In genomic region chr15:86231831-86232512, GRCm38 (mm10) we compare ENCODE assay signal across 13 mouse cellular contexts. TPM values are rescaled to one million over a fixed set of nuclear protein-coding genes. Genes with fewer than 3 reads are reported as not detected.
A peak's percentile ranks its signal among the peaks of the same experiment; 100 is the strongest.
DNase-seq lines count a peak whose midpoint lies in the region; ATAC-seq and TF ChIP-seq lines count a peak whose summit lies in the region.
"Had no signal": no experiment of that assay in that cellular context is flagged by ENCODE, and none has a peak within 500 bp of the region (broad histone marks: within the 10 kb centered on the region; RNA-seq: fewer than 3 reads in every experiment).

No protein-coding gene starts in this region.

- H3K4me2 ChIP-seq in kidney, embryonic 16.5 days (replicated peaks; ENCODE audit: low read depth, low read length): no peak overlapping the region
- H3K4me2 ChIP-seq: limb, embryonic 12.5 days had no signal

- TF ChIP-seq CTCF in kidney, adult 2 months (conservative IDR thresholded peaks at IDR 0.05; ENCODE audit: insufficient read depth, insufficient read length, low read depth, low read length): no peak
- TF ChIP-seq CTCF in layer of hippocampus, adult 2 months (conservative IDR thresholded peaks at IDR 0.05): no peak

- no peaks in the 10 kb centered on the region for H3K9me3 ChIP-seq in kidney, embryonic 16.5 days (ENCODE audit: low read length)
- H3K9me3 ChIP-seq: limb, embryonic 12.5 days had no signal

- no peak for ATAC-seq in kidney, embryonic 16.5 days (ENCODE audit: low FRiP score, low TSS enrichment)

- no peaks in the 10 kb centered on the region for H3K27me3 ChIP-seq in kidney, adult 2 months (replicated peaks; ENCODE audit: control insufficient read depth, insufficient read depth, low read length)
- H3K27me3 ChIP-seq in kidney, embryonic 16.5 days (ENCODE audit: insufficient read depth, low read length): no peaks in the 10 kb centered on the region
- H3K27me3 ChIP-seq: CH12.LX; limb, embryonic 12.5 days had no signal

- peak; percentile 43 for DNase-seq in kidney, adult 2 months
- DNase-seq in MN1 (ENCODE audit: low spot score) (peak; percentile 91), NIH3T3 (ENCODE audit: low read depth) (peak; percentile 40)
- peak; percentile 97 for DNase-seq in cerebellum, adult 9-11 months
- no peak for DNase-seq in layer of hippocampus, adult 2 months (ENCODE audit: low spot score in 2 of 2)
- DNase-seq in ovary, postnatal 36 days (ENCODE audit: low spot score): no peak
- DNase-seq: heart, adult 2 months; heart, postnatal 36 days; layer of hippocampus, postnatal 36 days had no signal

- H3K4me3 ChIP-seq in kidney, adult 2 months (ENCODE audit: insufficient read depth, low read depth, low read length): no peak overlapping the region
- no peak overlapping the region for H3K4me3 ChIP-seq in kidney, embryonic 16.5 days (ENCODE audit: low read length)
- no peak overlapping the region for H3K4me3 ChIP-seq in layer of hippocampus, adult 2 months
- H3K4me3 ChIP-seq: erythroblast, embryonic 14.5 days; heart, adult 2 months; limb, embryonic 12.5 days had no signal

- peaks cover 9% of the 10 kb centered on the region; the same call in 1 of the 2 replicates for H3K4me1 ChIP-seq in kidney, adult 2 months (ENCODE audit: control insufficient read depth, insufficient read depth, low read length)
- H3K4me1 ChIP-seq in kidney, embryonic 16.5 days (ENCODE audit: insufficient read depth, low read length): 0 out of 2 replicates have a peak, but pooled peaks cover 3% of the 10 kb centered on the region

- no peak overlapping the region for H3K27ac ChIP-seq in kidney, adult 2 months (ENCODE audit: insufficient read depth, low read depth, low read length)
- H3K27ac ChIP-seq in kidney, embryonic 16.5 days (ENCODE audit: low read length): no peak overlapping the region
- no peak overlapping the region for H3K27ac ChIP-seq in layer of hippocampus, adult 2 months
- H3K27ac ChIP-seq: heart, adult 2 months; limb, embryonic 12.5 days had no signal

- H3K36me3 ChIP-seq in kidney, adult 2 months (ENCODE audit: control insufficient read depth, insufficient read depth, low read length): no peaks in the 10 kb centered on the region
- H3K36me3 ChIP-seq in kidney, embryonic 16.5 days (ENCODE audit: insufficient read depth, low read length): peaks cover 7% of the 10 kb centered on the region

- no peak for TF ChIP-seq POLR2A in kidney, adult 2 months (IDR thresholded peaks at IDR 0.05; ENCODE audit: low read depth, low read length)

- no peak overlapping the region for H3K9ac ChIP-seq in kidney, embryonic 16.5 days (replicated peaks; ENCODE audit: low read length)
- H3K9ac ChIP-seq: limb, embryonic 12.5 days had no signal

- WGBS in kidney, adult 2 months: 49% methylated on average over 7 of the region's 7 CpGs
- 53% methylated on average over 7 of the region's 7 CpGs for WGBS in kidney, embryonic 16.5 days

RNA-seq across cellular contexts. Expression of gene Tbc1d22a, which starts 17.7 kb away (rescaled TPM):
- polyA plus RNA-seq in kidney, adult 2 months (2012; rRNA removed): 31.7 and 34.5 TPM in 2 replicates
- polyA plus RNA-seq in kidney, embryonic 16.5 days (2015; fragmentation: Nextera tagmentation; extraction: Ambion mirVana): 16.5 and 16.6 TPM in 2 replicates
- total RNA-seq in layer of hippocampus, adult 2 months (2021): 10 to 100 TPM; 33.2 to 34.7 TPM

RNA-seq across cellular contexts. Expression of gene Cerk, which starts 46.0 kb away (rescaled TPM):
- 19.7 and 20.8 TPM in 2 replicates for polyA plus RNA-seq in kidney, adult 2 months (2012; rRNA removed)
- polyA plus RNA-seq in kidney, embryonic 16.5 days (2015; fragmentation: Nextera tagmentation; extraction: Ambion mirVana): 13.6 and 13.7 TPM in 2 replicates
- 10 to 100 TPM; 41.6 to 43.0 TPM for total RNA-seq in layer of hippocampus, adult 2 months (2021)

Comparison
In these comparisons a context has a peak if more than half of its experiments do, and no peak if none do; other contexts are left out.
1. DNase-seq: peak in kidney, adult 2 months (single experiment), MN1 (single experiment), NIH3T3 (single experiment) and cerebellum, adult 9-11 months (single experiment); none in layer of hippocampus, adult 2 months (0 of 2) and ovary, postnatal 36 days (single experiment).